Mouse (Mus musculus) neural tube, embryonic 11.5 days (tissue): ENCODE results near the gene Rtp3. TPM values are rescaled to one million over a fixed set of nuclear protein-coding genes. Genes with fewer than 3 reads are reported as not detected.

Experiments used
- ATAC-seq: fragments of 200-750 bp; cut with Nextera tagmentation; 2 replicates; pipeline ENCODE4 v1.8.0; 2017; ENCODE audit warnings: moderate number of reproducible peaks, mild to moderate bottlenecking, moderate TSS enrichment, moderate library complexity; ENCODE audit not compliant: insufficient read depth, low FRiP score, low TSS enrichment
- DNase-seq: peaks from one replicate; pipeline ENCODE4 v3.0.0-alpha.2; 2015; ENCODE audit warnings: low spot score
- H3K27ac ChIP-seq: fragments of 300-500 bp; sonication (generic); 2 replicates; pipeline ENCODE4 v1.5.1; 2014; ENCODE audit warnings: low read depth, mild to moderate bottlenecking, low read length
- H3K27me3 ChIP-seq: fragments of 300-500 bp; sonication (generic); 2 replicates; pipeline ENCODE4 v1.6.1; 2014; ENCODE audit warnings: mild to moderate bottlenecking, low read length, mixed read lengths; ENCODE audit not compliant: control insufficient read depth, insufficient read depth
- H3K36me3 ChIP-seq: fragments of 300-500 bp; sonication (generic); 2 replicates; pipeline ENCODE4 v1.6.1; 2014; ENCODE audit warnings: mild to moderate bottlenecking, low read length, moderate library complexity, mixed read lengths; ENCODE audit not compliant: control insufficient read depth, insufficient read depth
- H3K4me1 ChIP-seq: fragments of 300-500 bp; sonication (generic); 2 replicates; pipeline ENCODE4 v1.6.1; 2014; ENCODE audit warnings: low read length, mixed read lengths; ENCODE audit not compliant: control insufficient read depth, insufficient read depth
- H3K4me2 ChIP-seq: fragments of 300-500 bp; sonication (generic); 2 replicates; pipeline ENCODE4 v1.6.1; 2014; ENCODE audit warnings: low read depth, mild to moderate bottlenecking, moderate library complexity
- H3K4me3 ChIP-seq: fragments of 300-500 bp; sonication (generic); 2 replicates; pipeline ENCODE4 v1.5.1; 2014; ENCODE audit warnings: low read depth, low read length
- H3K9ac ChIP-seq: fragments of 300-500 bp; sonication (generic); 2 replicates; pipeline ENCODE4 v1.6.1; 2014; ENCODE audit warnings: mild to moderate bottlenecking, low read length
- H3K9me3 ChIP-seq: fragments of 300-500 bp; sonication (generic); 2 replicates; pipeline ENCODE4 v1.6.1; 2016; ENCODE audit warnings: low read length; ENCODE audit not compliant: control insufficient read depth
- WGBS: fragments of 180-500 bp; shearing (Covaris S2); extraction: QIAGEN DNeasy Blood & Tissue Kit; methylation state at CpG from one replicate; pipeline ENCODE4 v1.1.7; 2014; 5-methylcytosine and 5-hydroxymethylcytosine counted together
- polyA plus RNA-seq: library from polyadenylated mRNA; unstranded; fragments of >200 nt; fragmentation: Nextera tagmentation; extraction: Ambion mirVana; gene quantifications from 2 replicates; pipeline ENCODE4 v1.2.1, GENCODE M21; 2014

The Rtp3 gene
- 0.09 TPM in 1 of 2 replicates, not detected in the other for polyA plus RNA-seq

DNA sequence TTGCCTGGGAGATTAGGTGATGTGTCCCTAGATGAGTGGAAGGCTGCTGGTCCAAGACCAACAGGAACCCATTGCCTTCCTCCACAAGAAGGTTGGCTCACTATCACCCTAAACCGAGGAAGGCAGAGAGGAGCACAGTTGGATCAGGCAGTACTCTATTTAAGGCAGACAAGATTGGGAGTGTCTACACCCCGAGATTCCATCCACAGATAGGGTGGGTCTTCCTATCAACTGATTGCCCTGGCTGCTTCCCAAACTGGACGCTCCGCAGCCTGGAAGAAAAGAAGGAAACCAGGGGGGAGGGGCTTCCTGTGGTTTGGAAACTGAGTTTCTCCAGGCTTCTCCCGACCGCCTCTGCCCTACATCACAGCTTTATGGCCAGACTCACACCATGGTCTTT is at the start of gene Rtp3:
Gene Rtp3, minus strand, starts transcription at position 380 of the 400 bp plus-strand sequence.
- Histone ChIP-seq H3K36me3 (no peaks in the 10 kb centered on the region), H3K27ac (no peak within 1 kb of the TSS), H3K4me2 (no peak within 1 kb of the TSS), H3K27me3 (no peaks in the 10 kb centered on the region), H3K4me3 (no peak within 1 kb of the TSS), H3K9me3 (no peaks in the 10 kb centered on the region), H3K4me1 (no peaks in the 10 kb centered on the region), H3K9ac (no peak within 1 kb of the TSS)
- WGBS = 58% methylated on average over 6 of the region's 6 CpGs
- ATAC-seq (no peak), DNase-seq (no peak)

DNA sequence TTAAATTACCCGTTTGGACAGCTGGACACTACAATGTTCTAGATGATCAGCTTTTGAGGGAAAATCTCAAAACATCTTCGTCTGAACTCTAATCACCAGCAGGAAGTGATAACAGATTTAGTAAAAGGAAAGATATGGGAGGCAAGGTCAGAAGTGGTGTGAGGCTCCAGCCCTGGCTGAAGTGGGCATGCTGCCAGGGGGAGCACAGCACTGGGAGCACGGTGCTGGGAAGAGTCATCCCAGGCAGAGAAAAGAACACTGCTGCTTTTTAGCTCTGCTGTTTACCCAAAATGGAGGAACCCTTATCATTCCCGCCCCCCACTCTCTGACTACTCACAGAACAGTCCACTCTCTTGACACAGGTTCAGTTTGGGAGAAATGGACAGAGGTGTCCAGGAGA is 49.6 kb upstream of the Rtp3 start:
- Histone ChIP-seq H3K27me3 (no peaks in the 10 kb centered on the region), H3K9me3 (no peaks in the 10 kb centered on the region), H3K36me3 (no peaks in the 10 kb centered on the region), H3K4me2 (no peak overlapping the region), H3K4me1 (no peaks in the 10 kb centered on the region), H3K4me3 (no peak overlapping the region), H3K9ac (no peak overlapping the region), H3K27ac (no peak overlapping the region)
- ATAC-seq = no peak
- WGBS = 83% methylated on average over 4 of the region's 4 CpGs
- DNase-seq = no peak

DNA sequence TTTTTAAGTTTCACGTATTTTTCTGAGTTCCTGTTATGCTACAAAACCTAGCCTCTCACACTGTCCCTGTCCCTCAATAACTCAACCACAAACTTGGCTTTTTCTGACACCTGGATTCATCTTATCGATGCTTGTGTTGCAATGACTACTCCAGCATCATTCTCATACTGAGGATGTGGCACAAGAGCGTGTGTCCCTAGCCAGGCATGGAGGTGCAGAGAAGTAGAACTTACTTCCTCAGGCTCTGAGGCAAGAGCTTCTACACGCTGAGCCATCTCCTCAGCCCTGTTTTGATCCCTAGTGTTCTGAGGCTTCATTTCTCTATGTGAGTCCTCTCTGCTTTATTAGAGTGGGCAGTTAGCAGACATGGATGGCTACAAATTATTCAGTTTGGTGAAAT is 43.3 kb upstream of the Rtp3 start:
- H3K27me3 ChIP-seq = no peaks in the 10 kb centered on the region
- ATAC-seq (no peak), DNase-seq (no peak)
- no peaks in the 10 kb centered on the region for H3K4me1 ChIP-seq
- no peak overlapping the region for H3K9ac ChIP-seq
- no peak overlapping the region for H3K4me2 ChIP-seq
- WGBS = 85% methylated on average over 4 of the region's 4 CpGs
- H3K9me3 ChIP-seq = no peaks in the 10 kb centered on the region
- no peak overlapping the region for H3K27ac ChIP-seq
- no peaks in the 10 kb centered on the region for H3K36me3 ChIP-seq
- no peak overlapping the region for H3K4me3 ChIP-seq

DNA sequence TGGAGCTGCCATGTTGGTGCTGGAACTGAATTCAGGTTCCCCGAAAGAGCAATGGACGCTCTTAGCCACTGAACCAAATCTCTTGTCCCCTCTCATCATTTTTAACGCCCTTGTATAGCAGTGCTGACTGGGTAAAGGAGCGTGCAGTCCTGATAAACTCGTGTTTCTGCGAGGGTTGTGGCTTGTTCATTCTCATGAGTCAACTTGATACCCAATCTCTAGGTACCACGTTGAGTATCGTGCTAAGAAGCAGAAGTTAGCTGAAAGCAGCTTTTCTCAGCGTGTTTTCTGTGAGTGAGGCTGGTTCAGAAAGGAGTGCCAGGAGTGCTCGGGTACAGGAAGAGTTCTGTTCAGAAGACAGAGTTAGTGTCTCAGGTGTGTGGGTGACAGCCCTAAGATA is 36.4 kb upstream of the Rtp3 start:
- Histone ChIP-seq H3K36me3 (no peaks in the 10 kb centered on the region), H3K9ac (no peak overlapping the region), H3K27me3 (no peaks in the 10 kb centered on the region), H3K27ac (no peak overlapping the region), H3K9me3 (no peaks in the 10 kb centered on the region), H3K4me2 (no peak overlapping the region), H3K4me3 (no peak overlapping the region), H3K4me1 (no peaks in the 10 kb centered on the region)
- 89% methylated on average over 10 of the region's 10 CpGs for WGBS
- ATAC-seq = no peak
- no peak for DNase-seq

DNA sequence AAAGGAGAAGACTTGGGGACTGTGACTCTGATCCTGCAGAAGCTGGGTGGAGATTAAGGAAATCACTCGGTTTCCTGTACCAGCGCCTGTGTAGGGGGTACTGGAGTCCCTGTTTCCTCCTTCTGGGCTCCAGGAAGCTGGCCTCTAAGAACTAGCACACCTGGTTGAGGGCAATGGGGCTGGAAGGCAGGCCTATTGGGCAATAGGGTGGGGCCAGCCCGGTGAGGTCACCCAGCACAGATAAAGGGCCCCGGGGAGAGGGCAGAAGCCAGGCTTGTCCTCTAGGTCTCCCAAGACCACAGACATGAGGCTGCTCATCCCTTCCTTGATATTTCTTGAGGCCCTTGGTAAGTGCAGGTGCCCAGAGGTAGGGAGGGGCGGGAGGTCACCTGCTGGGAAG is 28.6 kb upstream of the Rtp3 start, which contains the start of gene Ltf:
Gene Ltf, plus strand, starts transcription at position 250 of the 400 bp plus-strand sequence.
- Histone ChIP-seq H3K9me3 (no peaks in the 10 kb centered on the region), H3K36me3 (no peaks in the 10 kb centered on the region), H3K27me3 (no peaks in the 10 kb centered on the region), H3K4me3 (no peak within 1 kb of the TSS), H3K4me2 (no peak within 1 kb of the TSS), H3K9ac (no peak within 1 kb of the TSS), H3K27ac (no peak within 1 kb of the TSS), H3K4me1 (no peaks in the 10 kb centered on the region)
- DNase-seq (no peak), ATAC-seq (no peak)
- 74% methylated on average over 5 of the region's 5 CpGs for WGBS

DNA sequence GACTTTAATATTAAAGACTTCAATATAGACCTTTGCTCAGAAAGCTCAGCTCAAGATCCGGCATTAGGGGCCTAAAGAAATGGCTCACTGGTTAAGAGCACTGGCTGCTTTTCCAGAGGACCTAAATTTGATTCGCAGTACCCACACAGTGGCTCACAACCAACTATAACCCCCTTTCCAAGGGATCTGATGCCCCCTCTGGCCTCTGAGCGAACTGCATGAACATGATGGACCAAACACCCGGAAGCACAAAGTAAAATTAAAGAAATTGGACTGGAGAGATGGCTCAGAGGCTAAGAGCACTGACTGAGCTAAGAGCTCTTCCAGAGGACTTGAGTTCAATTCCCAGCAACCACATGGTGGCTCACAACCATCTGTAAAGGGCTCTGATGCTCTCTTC is 25.3 kb upstream of the Rtp3 start:
- Histone ChIP-seq H3K27ac (no peak overlapping the region), H3K9ac (no peak overlapping the region), H3K27me3 (no peaks in the 10 kb centered on the region), H3K36me3 (no peaks in the 10 kb centered on the region), H3K9me3 (no peaks in the 10 kb centered on the region), H3K4me3 (no peak overlapping the region), H3K4me1 (no peaks in the 10 kb centered on the region), H3K4me2 (no peak overlapping the region)
- DNase-seq (no peak), ATAC-seq (no peak)
- 84% methylated on average over 4 of the region's 4 CpGs for WGBS

DNA sequence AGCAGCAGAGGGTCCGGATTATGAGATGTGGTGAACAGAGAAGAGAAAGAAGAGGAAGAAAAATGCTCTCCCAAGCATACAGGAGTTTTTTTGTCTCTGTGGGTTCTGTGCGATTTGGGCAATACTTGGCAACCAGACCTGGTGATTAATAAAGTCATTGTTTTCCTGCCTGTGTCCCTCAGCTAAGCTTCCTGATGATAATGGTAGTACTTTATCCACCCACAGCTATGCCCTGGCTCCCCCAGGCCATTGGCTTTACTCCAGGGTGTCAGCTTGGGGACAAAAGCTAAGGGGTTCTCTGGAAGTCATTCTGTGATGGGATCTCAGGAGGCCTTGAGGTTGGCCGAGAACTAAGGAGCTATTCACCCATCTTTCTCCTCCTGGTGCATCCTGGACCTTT is 21.7 kb upstream of the Rtp3 start:
- no peak overlapping the region for H3K4me2 ChIP-seq
- ATAC-seq (no peak), DNase-seq (no peak)
- no peak overlapping the region for H3K9ac ChIP-seq
- no peak overlapping the region for H3K27ac ChIP-seq
- H3K36me3 ChIP-seq = no peaks in the 10 kb centered on the region
- H3K9me3 ChIP-seq = no peaks in the 10 kb centered on the region
- H3K4me1 ChIP-seq = no peaks in the 10 kb centered on the region
- H3K27me3 ChIP-seq = no peaks in the 10 kb centered on the region
- WGBS = 72% methylated on average over 3 of the region's 3 CpGs
- no peak overlapping the region for H3K4me3 ChIP-seq

DNA sequence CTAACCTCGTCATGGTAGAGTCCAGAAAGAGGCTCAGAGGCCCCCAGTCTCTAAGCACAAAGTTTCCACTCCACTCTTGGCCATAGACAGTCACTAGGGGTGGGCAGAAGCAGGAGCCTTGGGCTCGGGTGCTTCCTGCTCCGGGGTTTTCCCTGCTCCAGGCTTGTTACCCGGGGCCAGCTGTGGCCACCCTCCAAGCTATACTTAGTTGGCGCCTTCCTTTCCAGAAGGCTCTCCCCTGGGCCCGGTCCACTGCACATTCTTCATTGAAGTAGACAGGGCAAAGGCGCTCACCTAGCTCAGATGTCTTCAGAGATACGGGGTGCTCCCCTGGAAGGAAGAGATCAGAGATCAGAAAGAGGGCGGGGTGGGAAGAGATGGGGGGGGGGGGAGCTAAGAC is 21.2 kb upstream of the Rtp3 start:
- no peaks in the 10 kb centered on the region for H3K9me3 ChIP-seq
- no peak overlapping the region for H3K9ac ChIP-seq
- H3K27ac ChIP-seq = no peak overlapping the region
- DNase-seq (no peak), ATAC-seq (no peak)
- no peaks in the 10 kb centered on the region for H3K4me1 ChIP-seq
- H3K27me3 ChIP-seq = no peaks in the 10 kb centered on the region
- WGBS = 81% methylated on average over 9 of the region's 9 CpGs
- no peak overlapping the region for H3K4me2 ChIP-seq
- no peaks in the 10 kb centered on the region for H3K36me3 ChIP-seq
- H3K4me3 ChIP-seq = no peak overlapping the region

DNA sequence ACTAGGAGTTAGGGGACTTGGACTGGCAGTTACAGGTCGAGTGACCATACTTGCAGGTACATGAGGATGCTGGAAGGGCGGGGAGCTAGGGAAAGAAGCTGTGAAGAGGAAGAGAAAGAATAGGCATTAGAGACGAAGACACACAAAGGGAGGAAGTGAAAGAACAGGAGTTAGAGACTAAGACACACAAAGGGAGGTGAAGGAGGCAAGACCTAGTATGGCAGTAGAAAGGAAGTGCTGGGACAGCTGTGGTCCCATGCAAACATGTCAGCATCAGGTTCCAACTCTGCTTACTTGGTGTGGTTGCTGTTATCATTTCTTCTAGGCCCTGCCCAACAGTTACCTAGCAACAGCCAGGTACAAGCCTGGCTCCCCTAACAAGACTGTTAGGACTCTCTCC is 19.4 kb upstream of the Rtp3 start:
- 71% methylated on average over 3 of the region's 3 CpGs for WGBS

More for the DNA sequence above, 19.4 kb upstream of the Rtp3 start:
- no peaks in the 10 kb centered on the region for H3K27me3 ChIP-seq
- no peaks in the 10 kb centered on the region for H3K36me3 ChIP-seq
- no peak overlapping the region for H3K9ac ChIP-seq
- no peaks in the 10 kb centered on the region for H3K9me3 ChIP-seq
- H3K27ac ChIP-seq = no peak overlapping the region
- H3K4me2 ChIP-seq = no peak overlapping the region
- DNase-seq = no peak
- no peak for ATAC-seq
- H3K4me3 ChIP-seq = no peak overlapping the region
- H3K4me1 ChIP-seq = no peaks in the 10 kb centered on the region
